Mouse (Mus musculus): ENCODE measurements around the gene Eif2b5.

- TF ChIP-seq CTCF (IDR thresholded peaks at IDR 0.05): no peak
- TF ChIP-seq EP300 (IDR thresholded peaks at IDR 0.05): no peak
Measured at GRCm38 (mm10) chr16:20534617-20535295, 36.1 kb downstream of the Eif2b5 start.

Measured in lung, postnatal 0 days (tissue).